In the genomic region with DNA sequence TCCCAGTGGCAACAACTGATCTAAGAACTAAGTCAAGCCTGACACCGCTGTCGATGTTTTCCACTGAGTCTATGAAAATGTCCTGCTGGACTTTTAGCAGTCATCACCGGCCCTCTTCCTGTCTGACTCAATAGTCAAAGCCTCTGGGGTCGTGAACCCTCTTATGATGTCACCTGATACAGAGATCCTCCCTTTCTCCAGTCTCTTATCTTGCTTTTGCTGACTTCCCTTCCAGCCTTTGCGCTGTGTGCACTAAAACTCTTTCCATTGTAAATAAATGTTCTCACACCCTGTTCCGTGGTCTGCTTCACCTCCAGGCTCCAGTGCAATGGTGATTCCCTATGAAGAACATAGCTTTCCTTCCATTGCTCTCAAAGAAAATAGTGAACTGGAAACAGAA, we compare ENCODE assay signal across 18 mouse cellular contexts. TPM values are rescaled to one million over a fixed set of nuclear protein-coding genes. Genes with fewer than 3 reads are reported as not detected.
DNase-seq lines count a peak whose midpoint lies in the region; ATAC-seq and TF ChIP-seq lines count a peak whose summit lies in the region.
"Had no signal": no experiment of that assay in that cellular context is flagged by ENCODE, and none has a peak within 500 bp of the region (broad histone marks: within the 10 kb centered on the region; RNA-seq: fewer than 3 reads in every experiment).

No protein-coding gene starts in this region.

- ATAC-seq in intestine, postnatal 0 days, result peak; percentile 68

- no peak overlapping the region for H3K4me2 ChIP-seq in intestine, postnatal 0 days (replicated peaks; ENCODE audit: low read depth)
- H3K4me2 ChIP-seq: embryonic facial prominence, embryonic 12.5 days; neural tube, embryonic 12.5 days had no signal

- peaks cover 55% of the 10 kb centered on the region for H3K4me1 ChIP-seq in heart, embryonic 10.5 days
- H3K4me1 ChIP-seq in intestine, postnatal 0 days (replicated peaks; ENCODE audit: control insufficient read depth, insufficient read depth, low read length), result no peaks in the 10 kb centered on the region

- no peaks in the 10 kb centered on the region for H3K27me3 ChIP-seq in heart, embryonic 10.5 days (ENCODE audit: insufficient read depth, poor library complexity, severe bottlenecking)
- no peaks in the 10 kb centered on the region for H3K27me3 ChIP-seq in intestine, postnatal 0 days (replicated peaks; ENCODE audit: control insufficient read depth, insufficient read depth, low read length)
- H3K27me3 ChIP-seq: embryonic facial prominence, embryonic 12.5 days; neural tube, embryonic 12.5 days had no signal

- no peaks in the 10 kb centered on the region for H3K36me3 ChIP-seq in heart, embryonic 10.5 days
- no peaks in the 10 kb centered on the region for H3K36me3 ChIP-seq in intestine, postnatal 0 days (ENCODE audit: control insufficient read depth, insufficient read depth)
- H3K36me3 ChIP-seq: embryonic facial prominence, embryonic 12.5 days; G1E; neural tube, embryonic 12.5 days had no signal

- no peak overlapping the region for H3K4me3 ChIP-seq in heart, embryonic 10.5 days
- H3K4me3 ChIP-seq in intestine, postnatal 0 days (ENCODE audit: low read depth, low read length), result no peak overlapping the region
- H3K4me3 ChIP-seq: embryonic facial prominence, embryonic 12.5 days; neural tube, embryonic 12.5 days had no signal

- DNase-seq in MEL-GATA-1-ER (ENCODE audit: extremely low read depth, low read depth), result peak; percentile 27
- DNase-seq in heart, embryonic 10.5 days (ENCODE audit: low spot score), result peak; percentile 80
- peak; percentile 65 for DNase-seq in lung, postnatal 36 days
- DNase-seq in layer of hippocampus, adult 11-12 months (ENCODE audit: low spot score), result no peak
- no peak for DNase-seq in spleen, adult 12 weeks (ENCODE audit: low spot score)
- no peak for DNase-seq in gastrocnemius, postnatal 36 days
- DNase-seq: adrenal gland, postnatal 10 days; cerebellum, adult 11 months; kidney, postnatal 14 days; right cerebral cortex, postnatal 25 days had no signal

- no peaks in the 10 kb centered on the region for H3K9me3 ChIP-seq in heart, embryonic 10.5 days
- H3K9me3 ChIP-seq in intestine, postnatal 0 days (ENCODE audit: control insufficient read depth), result no peaks in the 10 kb centered on the region
- H3K9me3 ChIP-seq: embryonic facial prominence, embryonic 12.5 days; G1E; neural tube, embryonic 12.5 days had no signal

- no peak overlapping the region for H3K9ac ChIP-seq in intestine, postnatal 0 days (ENCODE audit: low read depth, low read length)
- H3K9ac ChIP-seq: embryonic facial prominence, embryonic 12.5 days; neural tube, embryonic 12.5 days had no signal

- no peak for TF ChIP-seq CTCF in intestine, postnatal 0 days (IDR thresholded peaks at IDR 0.05; ENCODE audit: low read depth)

- peak overlapping the region; percentile 52; the same call in 1 of the 2 replicates for H3K27ac ChIP-seq in heart, embryonic 10.5 days
- no peak overlapping the region for H3K27ac ChIP-seq in intestine, postnatal 0 days (ENCODE audit: low read depth, low read length)
- H3K27ac ChIP-seq: embryonic facial prominence, embryonic 12.5 days; macrophage; neural tube, embryonic 12.5 days had no signal

- intact Hi-C loops in gastrocnemius, postnatal 36 days (cut with DNase I), result no loop called here

- WGBS in heart, embryonic 10.5 days, result 36% methylated on average over 6 of the region's 6 CpGs
- WGBS in intestine, postnatal 0 days, result 46% methylated on average over 6 of the region's 6 CpGs

RNA-seq across cellular contexts. Expression of a gene that starts 16.3 kb away (rescaled TPM):
- polyA plus RNA-seq in heart, embryonic 10.5 days (2016; fragmentation: Nextera tagmentation; extraction: Ambion mirVana), result not detected in 2 replicates
- polyA plus RNA-seq in intestine, postnatal 0 days (2015; fragmentation: Nextera tagmentation; extraction: Ambion mirVana), result not detected in 2 replicates
- total RNA-seq in gastrocnemius, postnatal 36 days (2021), result not detected
- total RNA-seq: adrenal gland, postnatal 10 days; G1E; heart, postnatal 36 days; left cerebral cortex, postnatal 14 days had no signal
- polyA plus RNA-seq: embryonic facial prominence, embryonic 12.5 days; G1E; macrophage; neural tube, embryonic 12.5 days; testis, adult 2 months had no signal

Comparison
In these comparisons a context has a peak if more than half of its experiments do, and no peak if none do; other contexts are left out.
1. DNase-seq: peak in MEL-GATA-1-ER (single experiment), heart, embryonic 10.5 days (single experiment) and lung, postnatal 36 days (single experiment); none in layer of hippocampus, adult 11-12 months (single experiment), spleen, adult 12 weeks (single experiment) and gastrocnemius, postnatal 36 days (0 of 2).